In the genomic region with DNA sequence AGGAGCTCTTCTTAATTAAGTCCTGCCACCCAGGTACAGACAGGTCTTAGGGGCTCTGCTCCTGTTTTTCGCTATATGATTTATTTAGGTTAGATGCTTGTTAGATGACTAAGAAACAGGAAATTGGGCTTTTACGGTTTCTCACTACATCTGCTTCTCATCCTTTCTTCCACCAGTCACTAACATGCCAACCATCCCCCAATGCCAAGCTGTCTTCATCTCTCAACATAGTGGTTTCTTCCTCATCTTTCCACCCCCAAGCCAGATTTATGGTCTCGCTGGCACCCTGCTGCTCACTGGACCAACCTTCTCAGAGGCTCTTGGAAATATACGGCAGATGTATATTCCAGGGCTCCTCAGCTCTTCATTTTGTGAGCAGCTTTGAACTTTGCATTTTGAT, we compare ENCODE assay signal across 13 mouse cellular contexts. TPM values are rescaled to one million over a fixed set of nuclear protein-coding genes. Genes with fewer than 3 reads are reported as not detected.
DNase-seq lines count a peak whose midpoint lies in the region; ATAC-seq and TF ChIP-seq lines count a peak whose summit lies in the region.
"Had no signal": no experiment of that assay in that cellular context is flagged by ENCODE, and none has a peak within 500 bp of the region (broad histone marks: within the 10 kb centered on the region; RNA-seq: fewer than 3 reads in every experiment).

No protein-coding gene starts in this region.

- ATAC-seq in heart, embryonic 13.5 days (ENCODE audit: extremely low read depth, insufficient number of reproducible peaks, low FRiP score, low TSS enrichment), result no peak
- no peak for ATAC-seq in midbrain, embryonic 12.5 days (ENCODE audit: low FRiP score, low read depth)
- ATAC-seq in midbrain, postnatal 0 days (ENCODE audit: low FRiP score), result no peak
- ATAC-seq in forebrain, embryonic 15.5 days (replicated peaks), result no peak
- no peak for ATAC-seq in neural tube, embryonic 13.5 days (ENCODE audit: low read depth)

- no peak overlapping the region for H3K27ac ChIP-seq in heart, embryonic 13.5 days (replicated peaks)
- no peak overlapping the region for H3K27ac ChIP-seq in midbrain, embryonic 12.5 days (replicated peaks)
- no peak overlapping the region for H3K27ac ChIP-seq in midbrain, postnatal 0 days (ENCODE audit: low read depth, low read length)
- H3K27ac ChIP-seq in forebrain, embryonic 15.5 days (replicated peaks), result no peak overlapping the region
- H3K27ac ChIP-seq in neural tube, embryonic 13.5 days (replicated peaks), result no peak overlapping the region

- H3K36me3 ChIP-seq in heart, embryonic 13.5 days, result peaks cover 49% of the 10 kb centered on the region
- H3K36me3 ChIP-seq in midbrain, embryonic 12.5 days, result peaks cover 48% of the 10 kb centered on the region
- peaks cover 47% of the 10 kb centered on the region for H3K36me3 ChIP-seq in midbrain, postnatal 0 days (ENCODE audit: insufficient read depth, low read length)
- H3K36me3 ChIP-seq in forebrain, embryonic 15.5 days, result peaks cover 40% of the 10 kb centered on the region
- peaks cover 62% of the 10 kb centered on the region for H3K36me3 ChIP-seq in neural tube, embryonic 13.5 days

- WGBS in heart, embryonic 13.5 days, result 85% methylated on average over 4 of the region's 4 CpGs
- 90% methylated on average over 4 of the region's 4 CpGs for WGBS in midbrain, embryonic 12.5 days
- 84% methylated on average over 4 of the region's 4 CpGs for WGBS in midbrain, postnatal 0 days
- WGBS in forebrain, embryonic 15.5 days, result 90% methylated on average over 4 of the region's 4 CpGs
- 82% methylated on average over 4 of the region's 4 CpGs for WGBS in neural tube, embryonic 13.5 days

- intact Hi-C loops in heart, postnatal 10 days (cut with DNase I), result no loop called here

- no peaks in the 10 kb centered on the region for H3K27me3 ChIP-seq in heart, embryonic 13.5 days (replicated peaks)
- no peaks in the 10 kb centered on the region for H3K27me3 ChIP-seq in midbrain, embryonic 12.5 days
- H3K27me3 ChIP-seq in midbrain, postnatal 0 days (ENCODE audit: insufficient read depth, low read length), result no peaks in the 10 kb centered on the region
- H3K27me3 ChIP-seq in forebrain, embryonic 15.5 days, result no peaks in the 10 kb centered on the region
- no peaks in the 10 kb centered on the region for H3K27me3 ChIP-seq in neural tube, embryonic 13.5 days
- H3K27me3 ChIP-seq: heart, embryonic 12.5 days had no signal

- H3K4me1 ChIP-seq in heart, embryonic 13.5 days, result peaks cover 18% of the 10 kb centered on the region
- peaks cover 20% of the 10 kb centered on the region for H3K4me1 ChIP-seq in midbrain, embryonic 12.5 days
- peaks cover 14% of the 10 kb centered on the region; the same call in 1 of the 2 replicates for H3K4me1 ChIP-seq in midbrain, postnatal 0 days (ENCODE audit: insufficient read depth, low read length)
- H3K4me1 ChIP-seq in forebrain, embryonic 15.5 days, result peaks cover 23% of the 10 kb centered on the region
- H3K4me1 ChIP-seq in neural tube, embryonic 13.5 days (replicated peaks), result peaks cover 24% of the 10 kb centered on the region

- DNase-seq in heart, adult 9 months (ENCODE audit: low spot score in 2 of 2), result no peak
- no peak for DNase-seq in midbrain, postnatal 0 days (ENCODE audit: low spot score)
- no peak for DNase-seq in adipocyte (ENCODE audit: low spot score)
- DNase-seq in heart, postnatal 10 days, result no peak
- DNase-seq: adrenal gland, postnatal 14 days; cerebellum, adult 11 months; right cerebral cortex, postnatal 25 days had no signal

- H3K9ac ChIP-seq in heart, embryonic 13.5 days, result peak overlapping the region; percentile 94
- H3K9ac ChIP-seq in midbrain, embryonic 12.5 days (replicated peaks), result no peak overlapping the region
- H3K9ac ChIP-seq in midbrain, postnatal 0 days (replicated peaks; ENCODE audit: low read length, poor library complexity, severe bottlenecking), result no peak overlapping the region
- H3K9ac ChIP-seq in forebrain, embryonic 15.5 days (replicated peaks), result no peak overlapping the region
- H3K9ac ChIP-seq in neural tube, embryonic 13.5 days, result peak overlapping the region; percentile 98

- no peak for TF ChIP-seq CTCF in midbrain, postnatal 0 days (IDR thresholded peaks at IDR 0.05)

- H3K4me2 ChIP-seq in heart, embryonic 13.5 days, result 0 out of 2 replicates have a peak overlapping the region, but pooled peaks have one; percentile 93
- peak overlapping the region; percentile 100; the same call in 1 of the 2 replicates for H3K4me2 ChIP-seq in midbrain, embryonic 12.5 days (replicated peaks)
- no peak overlapping the region for H3K4me2 ChIP-seq in midbrain, postnatal 0 days (ENCODE audit: low read depth, low read length, poor library complexity, severe bottlenecking)
- peak overlapping the region; percentile 89; the same call in 1 of the 2 replicates for H3K4me2 ChIP-seq in forebrain, embryonic 15.5 days (replicated peaks)
- H3K4me2 ChIP-seq in neural tube, embryonic 13.5 days, result peak overlapping the region; percentile 88

- H3K4me3 ChIP-seq in heart, embryonic 13.5 days, result peak overlapping the region; percentile 4; the same call in 1 of the 2 replicates
- H3K4me3 ChIP-seq in midbrain, embryonic 12.5 days, result no peak overlapping the region
- H3K4me3 ChIP-seq in midbrain, postnatal 0 days (ENCODE audit: low read depth, low read length), result no peak overlapping the region
- H3K4me3 ChIP-seq in forebrain, embryonic 15.5 days, result peak overlapping the region; percentile 84; the same call in 1 of the 2 replicates
- H3K4me3 ChIP-seq in neural tube, embryonic 13.5 days, result no peak overlapping the region; the same call in 1 of the 2 replicates

- H3K9me3 ChIP-seq in heart, embryonic 13.5 days, result no peaks in the 10 kb centered on the region
- no peaks in the 10 kb centered on the region for H3K9me3 ChIP-seq in midbrain, embryonic 12.5 days
- H3K9me3 ChIP-seq in midbrain, postnatal 0 days (ENCODE audit: low read length), result no peaks in the 10 kb centered on the region
- H3K9me3 ChIP-seq in forebrain, embryonic 15.5 days, result no peaks in the 10 kb centered on the region
- no peaks in the 10 kb centered on the region for H3K9me3 ChIP-seq in neural tube, embryonic 13.5 days
- H3K9me3 ChIP-seq: heart, embryonic 12.5 days had no signal

RNA-seq across cellular contexts. Expression of a gene that starts 1.8 kb away (rescaled TPM):
- polyA plus RNA-seq in heart, embryonic 13.5 days (2015; fragmentation: Nextera tagmentation; extraction: Ambion mirVana), result 10.8 and 11.6 TPM in 2 replicates
- polyA plus RNA-seq in midbrain, embryonic 12.5 days (2016; fragmentation: Nextera tagmentation; extraction: Ambion mirVana), result 23.7 and 28.1 TPM in 2 replicates
- total RNA-seq in midbrain, postnatal 0 days (2014; rRNA removed), result 42.3 and 50.0 TPM in 2 replicates
- 19.0 and 19.4 TPM in 2 replicates for polyA plus RNA-seq in midbrain, postnatal 0 days (2015; fragmentation: Nextera tagmentation; extraction: Ambion mirVana)
- polyA plus RNA-seq in forebrain, embryonic 15.5 days (2015; fragmentation: Nextera tagmentation; extraction: Ambion mirVana), result 25.0 and 26.0 TPM in 2 replicates
- 21.0 and 21.9 TPM in 2 replicates for polyA plus RNA-seq in neural tube, embryonic 13.5 days (2015; fragmentation: Nextera tagmentation; extraction: Ambion mirVana)
- total RNA-seq in heart, postnatal 10 days (2021), result 10 to 100 TPM; 10.5 to 13.0 TPM

RNA-seq across cellular contexts. Expression of a gene that starts 15.7 kb away (rescaled TPM):
- 52.4 and 52.7 TPM in 2 replicates for polyA plus RNA-seq in heart, embryonic 13.5 days (2015; fragmentation: Nextera tagmentation; extraction: Ambion mirVana)
- 47.9 and 49.2 TPM in 2 replicates for polyA plus RNA-seq in midbrain, embryonic 12.5 days (2016; fragmentation: Nextera tagmentation; extraction: Ambion mirVana)
- 32.9 and 48.6 TPM in 2 replicates for total RNA-seq in midbrain, postnatal 0 days (2014; rRNA removed)
- 21.6 and 23.6 TPM in 2 replicates for polyA plus RNA-seq in midbrain, postnatal 0 days (2015; fragmentation: Nextera tagmentation; extraction: Ambion mirVana)
- 39.3 and 39.9 TPM in 2 replicates for polyA plus RNA-seq in forebrain, embryonic 15.5 days (2015; fragmentation: Nextera tagmentation; extraction: Ambion mirVana)
- 39.6 and 46.8 TPM in 2 replicates for polyA plus RNA-seq in neural tube, embryonic 13.5 days (2015; fragmentation: Nextera tagmentation; extraction: Ambion mirVana)
- total RNA-seq in heart, postnatal 10 days (2021), result 10 to 100 TPM; 42.8 to 47.3 TPM

RNA-seq across cellular contexts. Expression of a gene that starts 31.1 kb away (rescaled TPM):
- polyA plus RNA-seq in heart, embryonic 13.5 days (2015; fragmentation: Nextera tagmentation; extraction: Ambion mirVana), result 1.6 and 2.1 TPM in 2 replicates
- 1.6 and 2.1 TPM in 2 replicates for polyA plus RNA-seq in midbrain, embryonic 12.5 days (2016; fragmentation: Nextera tagmentation; extraction: Ambion mirVana)
- 14.4 and 16.4 TPM in 2 replicates for total RNA-seq in midbrain, postnatal 0 days (2014; rRNA removed)
- 9.3 and 13.3 TPM in 2 replicates for polyA plus RNA-seq in midbrain, postnatal 0 days (2015; fragmentation: Nextera tagmentation; extraction: Ambion mirVana)
- polyA plus RNA-seq in forebrain, embryonic 15.5 days (2015; fragmentation: Nextera tagmentation; extraction: Ambion mirVana), result 3.6 and 4.6 TPM in 2 replicates
- 2.8 and 3.4 TPM in 2 replicates for polyA plus RNA-seq in neural tube, embryonic 13.5 days (2015; fragmentation: Nextera tagmentation; extraction: Ambion mirVana)
- 1 to 10 TPM; 1.1 to 1.2 TPM for total RNA-seq in heart, postnatal 10 days (2021)
- polyA plus RNA-seq: C2C12 had no signal

RNA-seq across cellular contexts. Expression of a gene that starts 32.2 kb away (rescaled TPM):
- 8.9 and 10.7 TPM in 2 replicates for polyA plus RNA-seq in heart, embryonic 13.5 days (2015; fragmentation: Nextera tagmentation; extraction: Ambion mirVana)
- polyA plus RNA-seq in midbrain, embryonic 12.5 days (2016; fragmentation: Nextera tagmentation; extraction: Ambion mirVana), result 25.0 and 25.1 TPM in 2 replicates
- 46.1 and 68.0 TPM in 2 replicates for total RNA-seq in midbrain, postnatal 0 days (2014; rRNA removed)
- polyA plus RNA-seq in midbrain, postnatal 0 days (2015; fragmentation: Nextera tagmentation; extraction: Ambion mirVana), result 10.8 and 11.0 TPM in 2 replicates
- polyA plus RNA-seq in forebrain, embryonic 15.5 days (2015; fragmentation: Nextera tagmentation; extraction: Ambion mirVana), result 17.5 and 17.7 TPM in 2 replicates
- polyA plus RNA-seq in neural tube, embryonic 13.5 days (2015; fragmentation: Nextera tagmentation; extraction: Ambion mirVana), result 15.8 and 16.7 TPM in 2 replicates
- total RNA-seq in heart, postnatal 10 days (2021), result 10 to 100 TPM; 13.7 to 13.9 TPM

RNA-seq across cellular contexts. Expression of a gene that starts 37.8 kb away (rescaled TPM):
- polyA plus RNA-seq in heart, embryonic 13.5 days (2015; fragmentation: Nextera tagmentation; extraction: Ambion mirVana), result 14.0 and 15.0 TPM in 2 replicates
- polyA plus RNA-seq in midbrain, embryonic 12.5 days (2016; fragmentation: Nextera tagmentation; extraction: Ambion mirVana), result 20.3 and 25.1 TPM in 2 replicates
- total RNA-seq in midbrain, postnatal 0 days (2014; rRNA removed), result 24.4 and 26.4 TPM in 2 replicates
- polyA plus RNA-seq in midbrain, postnatal 0 days (2015; fragmentation: Nextera tagmentation; extraction: Ambion mirVana), result 24.5 and 25.6 TPM in 2 replicates
- 31.5 and 38.6 TPM in 2 replicates for polyA plus RNA-seq in forebrain, embryonic 15.5 days (2015; fragmentation: Nextera tagmentation; extraction: Ambion mirVana)
- 23.9 and 26.7 TPM in 2 replicates for polyA plus RNA-seq in neural tube, embryonic 13.5 days (2015; fragmentation: Nextera tagmentation; extraction: Ambion mirVana)
- total RNA-seq in heart, postnatal 10 days (2021), result 1 to 10 TPM; 8.3 to 9.1 TPM

Comparison
In these comparisons a context has a peak if more than half of its experiments do, and no peak if none do; other contexts are left out.
1. H3K4me3 ChIP-seq: peak in heart, embryonic 13.5 days (single experiment) and forebrain, embryonic 15.5 days (single experiment); none in midbrain, embryonic 12.5 days (single experiment), midbrain, postnatal 0 days (single experiment) and neural tube, embryonic 13.5 days (single experiment).
2. H3K9ac ChIP-seq: peak in heart, embryonic 13.5 days (single experiment) and neural tube, embryonic 13.5 days (single experiment); none in midbrain, embryonic 12.5 days (single experiment), midbrain, postnatal 0 days (single experiment) and forebrain, embryonic 15.5 days (single experiment).